In the genomic region with DNA sequence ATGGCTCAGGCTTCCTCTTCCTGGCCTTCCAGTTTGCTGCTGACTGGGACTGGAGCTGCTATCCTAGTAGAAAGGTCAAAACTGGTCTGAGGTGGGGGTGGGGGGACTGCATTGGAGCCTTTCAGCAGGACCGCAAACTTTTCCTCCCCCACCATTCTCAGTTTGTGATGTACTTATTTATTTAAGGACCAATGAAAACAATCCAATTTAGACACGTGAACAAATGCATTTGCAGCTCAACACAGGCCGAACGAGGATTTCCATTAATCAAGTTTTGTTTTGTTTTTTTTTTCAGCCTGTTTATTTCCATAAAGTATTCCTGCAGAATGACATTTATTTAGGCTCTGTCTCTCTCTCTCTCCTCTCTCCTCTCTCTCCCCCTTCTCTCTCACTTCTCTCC, we compare ENCODE assay signal across 12 mouse cellular contexts. TPM values are rescaled to one million over a fixed set of nuclear protein-coding genes. Genes with fewer than 3 reads are reported as not detected.
DNase-seq lines count a peak whose midpoint lies in the region; ATAC-seq and TF ChIP-seq lines count a peak whose summit lies in the region.
"Had no signal": no experiment of that assay in that cellular context is flagged by ENCODE, and none has a peak within 500 bp of the region (broad histone marks: within the 10 kb centered on the region; RNA-seq: fewer than 3 reads in every experiment).

No protein-coding gene starts in this region.

- H3K9me3 ChIP-seq in lung, embryonic 16.5 days (ENCODE audit: control insufficient read depth, low read length) = no peaks in the 10 kb centered on the region
- H3K9me3 ChIP-seq in forebrain, postnatal 0 days (ENCODE audit: low read length) = no peaks in the 10 kb centered on the region
- no peaks in the 10 kb centered on the region for H3K9me3 ChIP-seq in limb, embryonic 13.5 days
- H3K9me3 ChIP-seq in stomach, embryonic 16.5 days (replicated peaks; ENCODE audit: control insufficient read depth, low read length) = no peaks in the 10 kb centered on the region
- H3K9me3 ChIP-seq: liver, embryonic 12.5 days had no signal

- no peak overlapping the region for H3K27ac ChIP-seq in lung, embryonic 16.5 days (ENCODE audit: low read length)
- no peak overlapping the region for H3K27ac ChIP-seq in forebrain, postnatal 0 days (ENCODE audit: low read depth, low read length)
- H3K27ac ChIP-seq in limb, embryonic 13.5 days = peak overlapping the region; percentile 58
- no peak overlapping the region for H3K27ac ChIP-seq in stomach, embryonic 16.5 days (ENCODE audit: low read length)
- H3K27ac ChIP-seq: liver, embryonic 12.5 days had no signal

- no peak for DNase-seq in lung, postnatal 25 days (ENCODE audit: low spot score)
- no peak for DNase-seq in forebrain, postnatal 0 days
- no peak for DNase-seq in left cerebral cortex, adult 8-10 months (ENCODE audit: low spot score in 2 of 2)
- DNase-seq in retina, postnatal 1 day = no peak
- DNase-seq: adrenal gland, postnatal 14 days; cerebellum, postnatal 25 days; kidney, adult 18-20 months had no signal

- 32% methylated on average over 4 of the region's 4 CpGs for WGBS in lung, embryonic 16.5 days
- 17% methylated on average over 4 of the region's 4 CpGs for WGBS in forebrain, postnatal 0 days
- WGBS in limb, embryonic 13.5 days = 14% methylated on average over 4 of the region's 4 CpGs
- 34% methylated on average over 4 of the region's 4 CpGs for WGBS in stomach, embryonic 16.5 days

- H3K4me1 ChIP-seq in lung, embryonic 16.5 days (replicated peaks; ENCODE audit: control insufficient read depth, insufficient read depth, low read length) = peaks cover 31% of the 10 kb centered on the region
- H3K4me1 ChIP-seq in forebrain, postnatal 0 days (ENCODE audit: insufficient read depth) = no peaks in the 10 kb centered on the region; the same call in none of the 2 replicates
- peaks cover 65% of the 10 kb centered on the region for H3K4me1 ChIP-seq in limb, embryonic 13.5 days
- H3K4me1 ChIP-seq in stomach, embryonic 16.5 days (ENCODE audit: control insufficient read depth, insufficient read depth, low read length) = peaks cover 13% of the 10 kb centered on the region

- no peaks in the 10 kb centered on the region for H3K27me3 ChIP-seq in lung, embryonic 16.5 days (ENCODE audit: control insufficient read depth, insufficient read depth, low read depth, low read length)
- H3K27me3 ChIP-seq in forebrain, postnatal 0 days (ENCODE audit: insufficient read depth, low read length) = no peaks in the 10 kb centered on the region
- H3K27me3 ChIP-seq in limb, embryonic 13.5 days = peaks cover 7% of the 10 kb centered on the region
- peaks cover 20% of the 10 kb centered on the region for H3K27me3 ChIP-seq in stomach, embryonic 16.5 days (ENCODE audit: control insufficient read depth, insufficient read depth, low read length)

- H3K36me3 ChIP-seq in lung, embryonic 16.5 days (ENCODE audit: control insufficient read depth, insufficient read depth, low read length) = peaks cover 3% of the 10 kb centered on the region; the same call in 1 of the 2 replicates
- no peaks in the 10 kb centered on the region for H3K36me3 ChIP-seq in forebrain, postnatal 0 days (ENCODE audit: insufficient read depth)
- H3K36me3 ChIP-seq in limb, embryonic 13.5 days = peaks cover 14% of the 10 kb centered on the region
- H3K36me3 ChIP-seq in stomach, embryonic 16.5 days (ENCODE audit: control insufficient read depth, insufficient read depth, low read length) = no peaks in the 10 kb centered on the region
- H3K36me3 ChIP-seq: G1E; liver, embryonic 12.5 days had no signal

- 0 out of 2 replicates have a peak overlapping the region, but pooled peaks have one; percentile 2 for H3K4me3 ChIP-seq in lung, embryonic 16.5 days (ENCODE audit: low read length)
- no peak overlapping the region for H3K4me3 ChIP-seq in forebrain, postnatal 0 days (ENCODE audit: low read depth, low read length)
- peak overlapping the region; percentile 84 for H3K4me3 ChIP-seq in limb, embryonic 13.5 days
- peak overlapping the region; percentile 70 for H3K4me3 ChIP-seq in stomach, embryonic 16.5 days (replicated peaks; ENCODE audit: low read length)
- H3K4me3 ChIP-seq: liver, embryonic 12.5 days had no signal

- peak overlapping the region; percentile 90 for H3K4me2 ChIP-seq in lung, embryonic 16.5 days (ENCODE audit: low read depth, low read length)
- H3K4me2 ChIP-seq in forebrain, postnatal 0 days (ENCODE audit: low read depth) = peak overlapping the region; percentile 99; the same call in 1 of the 2 replicates
- peak overlapping the region; percentile 91 for H3K4me2 ChIP-seq in limb, embryonic 13.5 days (replicated peaks)
- peak overlapping the region; percentile 89 for H3K4me2 ChIP-seq in stomach, embryonic 16.5 days (ENCODE audit: low read depth, low read length)

- no peak for TF ChIP-seq CTCF in forebrain, postnatal 0 days (IDR thresholded peaks at IDR 0.05; ENCODE audit: low read depth)

- H3K9ac ChIP-seq in lung, embryonic 16.5 days (ENCODE audit: low read length) = no peak overlapping the region
- H3K9ac ChIP-seq in forebrain, postnatal 0 days = no peak overlapping the region
- peak overlapping the region; percentile 91 for H3K9ac ChIP-seq in limb, embryonic 13.5 days
- H3K9ac ChIP-seq in stomach, embryonic 16.5 days (ENCODE audit: low read length) = peak overlapping the region; percentile 43
- H3K9ac ChIP-seq: liver, embryonic 12.5 days had no signal

- ATAC-seq in lung, embryonic 16.5 days (ENCODE audit: low read depth) = no peak
- ATAC-seq in forebrain, postnatal 0 days = no peak
- no peak for ATAC-seq in limb, embryonic 13.5 days (ENCODE audit: low FRiP score, low read depth)
- no peak for ATAC-seq in stomach, embryonic 16.5 days (ENCODE audit: insufficient read depth, low FRiP score)
- ATAC-seq: liver, embryonic 12.5 days had no signal

RNA-seq across cellular contexts. Expression of gene Nkd1, which starts 2.5 kb away (rescaled TPM):
- 49.6 and 54.2 TPM in 2 replicates for polyA plus RNA-seq in lung, embryonic 16.5 days (2015; fragmentation: Nextera tagmentation; extraction: Ambion mirVana)
- total RNA-seq in forebrain, postnatal 0 days (2014; rRNA removed) = 18.8 and 22.8 TPM in 2 replicates
- 30.5 and 33.6 TPM in 2 replicates for polyA plus RNA-seq in forebrain, postnatal 0 days (2015; fragmentation: Nextera tagmentation; extraction: Ambion mirVana)
- 58.4 and 64.2 TPM in 2 replicates for polyA plus RNA-seq in limb, embryonic 13.5 days (2015; fragmentation: Nextera tagmentation; extraction: Ambion mirVana)
- 36.4 and 36.8 TPM in 2 replicates for polyA plus RNA-seq in stomach, embryonic 16.5 days (2015; fragmentation: Nextera tagmentation; extraction: Ambion mirVana)
- total RNA-seq in left cerebral cortex, adult 8-10 months (2022) = 10 to 100 TPM; 11.1 to 15.6 (median 14.6) TPM
- polyA plus RNA-seq: G1E had no signal

Comparison
In these comparisons a context has a peak if more than half of its experiments do, and no peak if none do; other contexts are left out.
1. H3K9ac ChIP-seq: peak in limb, embryonic 13.5 days (single experiment) and stomach, embryonic 16.5 days (single experiment); none in lung, embryonic 16.5 days (single experiment) and forebrain, postnatal 0 days (single experiment).
2. Peak in every context shown above with its lines, with median percentiles within 50 percentile points of each other: H3K4me2 ChIP-seq.